Mouse (Mus musculus) ES-E14 (cell line): ENCODE measurements around the gene Oxnad1. TPM values are rescaled to one million over a fixed set of nuclear protein-coding genes. Genes with fewer than 3 reads are reported as not detected.

Source experiments
- DNase-seq: peaks from one replicate; pipeline ENCODE4 v3.0.0-alpha.2; 2013; ENCODE audit warnings: low read depth, low spot score
- H3K27ac ChIP-seq: 2 replicates; pipeline ENCODE4 v1.5.1; 2012; ENCODE audit warnings: low read depth, mild to moderate bottlenecking, low read length, moderate library complexity, mixed read lengths; ENCODE audit not compliant: poor library complexity, insufficient read depth, severe bottlenecking
- H3K36me3 ChIP-seq: 2 replicates; pipeline ENCODE4 v1.6.1; 2012; ENCODE audit warnings: mild to moderate bottlenecking, low read length, moderate library complexity, mixed read lengths; ENCODE audit not compliant: control insufficient read depth, poor library complexity, insufficient read depth, severe bottlenecking
- H3K4me1 ChIP-seq, 2 experiments: fragments of 150-350 bp in 1 of 2; sonication (generic) in 1 of 2; 2 replicates each; pipeline ENCODE4 v1.6.1; 2012; ENCODE audit warnings: low read length in 2 of 2, mild to moderate bottlenecking in 1 of 2, mixed read lengths in 1 of 2; ENCODE audit not compliant: control insufficient read depth in 2 of 2, insufficient read depth in 2 of 2, poor library complexity in 1 of 2
- H3K4me3 ChIP-seq, 2 experiments: fragments of 150-350 bp in 1 of 2; sonication (generic) in 1 of 2; 2 replicates each; pipeline ENCODE4 v1.5.1; 2012; ENCODE audit warnings: low read length in 2 of 2, low read depth in 1 of 2, mild to moderate bottlenecking in 1 of 2, mixed read lengths in 1 of 2; ENCODE audit not compliant: insufficient read depth in 1 of 2, poor library complexity in 1 of 2, severe bottlenecking in 1 of 2
- H3K9ac ChIP-seq: 2 replicates; pipeline ENCODE4 v1.6.1; 2012; ENCODE audit warnings: low read depth, mild to moderate bottlenecking, low read length, mixed read lengths; ENCODE audit not compliant: poor library complexity, insufficient read depth, severe bottlenecking
- H3K9me3 ChIP-seq: fragments of 150-350 bp; sonication (generic); 2 replicates; pipeline ENCODE4 v1.6.1; 2012; ENCODE audit warnings: low read depth, mild to moderate bottlenecking, low read length; ENCODE audit not compliant: control insufficient read depth, insufficient read depth
- CHD2 ChIP-seq: IDR thresholded peaks from 2 replicates; pipeline ENCODE4 v1.6.1; 2014; ENCODE audit warnings: mild to moderate bottlenecking, low read depth, low read length, inconsistent platforms
- HCFC1 ChIP-seq: IDR thresholded peaks from 2 replicates; pipeline ENCODE4 v1.6.1; 2012; ENCODE audit warnings: low read length, inconsistent platforms, borderline replicate concordance; ENCODE audit not compliant: insufficient read depth
- MAFK ChIP-seq: IDR thresholded peaks from 2 replicates; pipeline ENCODE4 v1.6.1; 2014; ENCODE audit warnings: mild to moderate bottlenecking, low read depth, low read length, inconsistent platforms; ENCODE audit not compliant: insufficient read depth
- ZC3H11A ChIP-seq: IDR thresholded peaks from 2 replicates; pipeline ENCODE4 v1.6.1; 2012; ENCODE audit warnings: low read depth, mild to moderate bottlenecking, inconsistent platforms, low read length, borderline replicate concordance
- ZNF384 ChIP-seq: IDR thresholded peaks from 2 replicates; pipeline ENCODE4 v1.6.1; 2012; ENCODE audit warnings: low read depth, low read length, inconsistent platforms
- in situ Hi-C, 2 experiments: fragments of 600-800 bp; cut with MboI; formaldehyde crosslinking; loops; one replicate each; pipeline ENCODE4 v1.15.1; 2025; ENCODE audit warnings: low sequenced_read_pairs in 2 of 2, inconsistent platforms in 1 of 2; ENCODE audit not compliant: unreplicated experiment in 2 of 2
- total RNA-seq: library from RNA; depleted of rRNA; stranded (reverse); fragments of 300-350 nt; gene quantifications from 2 replicates; pipeline ENCODE4 v1.2.3, GENCODE M21; 2012

Oxnad1 gene
- total RNA-seq, 1 experiment, result 44.0 TPM

GRCm38 (mm10) chr14:32140359-32140965, 55.3 kb downstream of the Oxnad1 start:
- no peak for DNase-seq
- Histone ChIP-seq H3K27ac (no peak overlapping the region), H3K9me3 (no peaks in the 10 kb centered on the region), H3K36me3 (no peaks in the 10 kb centered on the region), H3K4me3 (no peak overlapping the region), H3K4me1 (peaks cover 4% of the 10 kb centered on the region in 2 experiments; a peak in 2 of 4 replicates), H3K9ac (no peak overlapping the region)
- in situ Hi-C loops, result no loop called here
- TF ChIP-seq ZNF384 (no peak), ZC3H11A (no peak), HCFC1 (no peak), CHD2 (no peak), MAFK (no peak)

DNA sequence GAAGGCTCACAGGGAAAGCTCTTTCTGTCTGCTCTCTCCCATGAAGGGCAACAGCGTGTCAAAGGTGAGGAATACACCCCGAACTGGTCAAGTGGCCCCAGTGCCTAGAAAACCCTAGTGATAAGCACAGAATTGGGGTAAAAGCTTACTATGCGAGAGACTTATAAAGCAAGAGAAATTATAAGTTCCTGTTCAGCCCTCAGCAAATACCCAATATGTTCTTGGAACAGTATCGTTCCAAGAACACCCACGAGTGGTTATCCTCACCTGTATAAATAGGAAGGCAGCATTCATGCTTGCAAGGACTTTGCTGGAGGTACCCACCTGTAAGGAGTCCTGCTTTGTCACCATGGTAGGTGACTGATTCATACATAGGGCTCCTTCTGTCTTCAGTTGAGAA, 56.5 kb downstream of the Oxnad1 start, which contains the start of gene Msmb:
Gene Msmb, plus strand, starts transcription at position 301 of the 400 bp plus-strand sequence.
- no peak within 1 kb of the TSS for H3K4me3 ChIP-seq
- DNase-seq, result no peak
- H3K27ac ChIP-seq, result no peak within 1 kb of the TSS
- peaks cover 0 to 4% of the 10 kb centered on the region in 2 experiments; a peak in 1 of 4 replicates for H3K4me1 ChIP-seq
- H3K36me3 ChIP-seq, result no peaks in the 10 kb centered on the region
- in situ Hi-C loops, result no loop called here
- H3K9ac ChIP-seq, result no peak within 1 kb of the TSS
- no peaks in the 10 kb centered on the region for H3K9me3 ChIP-seq
- TF ChIP-seq CHD2 (no peak), HCFC1 (no peak), ZNF384 (no peak), ZC3H11A (no peak), MAFK (no peak)

GRCm38 (mm10) chr14:32144734-32145133, 59.6 kb downstream of the Oxnad1 start:
- H3K9ac ChIP-seq, result no peak overlapping the region

DNA sequence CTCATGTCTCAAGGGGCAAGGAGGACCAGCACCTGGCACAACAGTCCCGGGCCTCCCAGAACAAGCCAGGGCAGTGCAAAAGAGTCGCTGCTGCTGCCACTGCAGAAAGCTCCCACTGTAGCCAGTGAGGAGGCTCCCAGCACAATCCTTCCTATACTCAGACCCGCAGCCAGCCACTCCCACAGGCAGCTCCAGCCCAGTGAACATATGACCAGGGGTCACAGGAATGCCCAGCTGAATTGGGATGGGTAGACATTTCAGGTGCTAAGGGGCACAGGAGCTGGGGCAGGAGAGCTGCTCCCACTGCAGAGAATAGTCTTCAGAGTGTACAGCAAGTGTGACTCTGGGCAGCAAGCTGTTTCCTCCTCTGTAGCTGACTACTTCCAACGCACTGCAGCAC, 60.2 kb downstream of the Oxnad1 start:
- H3K4me1 ChIP-seq, result peaks cover 0 to 2% of the 10 kb centered on the region in 2 experiments; a peak in 1 of 4 replicates
- no peaks in the 10 kb centered on the region for H3K36me3 ChIP-seq
- H3K9me3 ChIP-seq, result no peaks in the 10 kb centered on the region
- in situ Hi-C loops, result no loop called here
- H3K9ac ChIP-seq, result no peak overlapping the region
- no peak overlapping the region for H3K27ac ChIP-seq
- TF ChIP-seq HCFC1 (no peak), ZNF384 (no peak), MAFK (no peak), ZC3H11A (no peak), CHD2 (no peak)
- no peak overlapping the region for H3K4me3 ChIP-seq
- DNase-seq, result no peak

More at GRCm38 (mm10) chr14:32144734-32145133, 59.6 kb downstream of the Oxnad1 start:
- TF ChIP-seq ZC3H11A (no peak), CHD2 (no peak)
- DNase-seq, result no peak
- Histone ChIP-seq H3K4me3 (no peak overlapping the region), H3K36me3 (no peaks in the 10 kb centered on the region), H3K9me3 (no peaks in the 10 kb centered on the region), H3K27ac (no peak overlapping the region), H3K4me1 (peaks cover 0 to 2% of the 10 kb centered on the region in 2 experiments; a peak in 1 of 4 replicates)
- in situ Hi-C loops, result no loop called here
